Mouse (Mus musculus) kidney, adult 2 months (tissue): ENCODE measurements at regions not wholly inside any gene's neighbourhood (a gene's known extent, or its start where the extent isn't known, plus 50 kb on each side); places are given as distances from the start of the nearest gene placed in this dataset.

Source experiments
- CTCF ChIP-seq: fragments of 200-500 bp; conservative IDR thresholded peaks from 2 replicates; pipeline ENCODE4 v1.5.1; 2011; ENCODE audit warnings: low read depth, mild to moderate bottlenecking, control low read depth, low read length, moderate library complexity, mixed read lengths; ENCODE audit not compliant: insufficient read depth, insufficient read length
- POLR2A ChIP-seq: fragments of 200-500 bp; IDR thresholded peaks from one replicate; pipeline ENCODE4 v1.6.1; 2011; ENCODE audit warnings: low read depth, low read length, control low read depth

GRCm38 (mm10) chr2:137681762-137682161 is 565.3 kb upstream of the Jag1 start:
- TF ChIP-seq CTCF (no peak), POLR2A (no peak)
